Mouse (Mus musculus) heart, postnatal 0 days (tissue): Measurements from ENCODE around the gene Trappc3.

Experiments used
- CTCF ChIP-seq: IDR thresholded peaks from 2 replicates; pipeline ENCODE4 v1.5.1; 2016; ENCODE audit warnings: antibody characterized with exemption, control low read depth, low read depth
- EP300 ChIP-seq: IDR thresholded peaks from 2 replicates; pipeline ENCODE4 v1.6.1; 2016; ENCODE audit warnings: antibody characterized with exemption, low read depth

- TF ChIP-seq CTCF (no peak), EP300 (no peak)
These were observed 13.6 kb downstream of the Trappc3 start for GRCm38 (mm10) chr4:126275681-126276131.
